Mouse (Mus musculus) neural tube, embryonic 10.5 days (tissue): ENCODE measurements at regions not wholly inside any gene's neighbourhood (a gene's known extent, or its start where the extent isn't known, plus 50 kb on each side); places are given as distances from the start of the nearest gene placed in this dataset.

Experiments
- DNase-seq: peaks from one replicate; pipeline ENCODE4 v3.0.0-alpha.2; 2017; ENCODE audit warnings: low spot score; ENCODE audit errors: extremely low spot score

DNA sequence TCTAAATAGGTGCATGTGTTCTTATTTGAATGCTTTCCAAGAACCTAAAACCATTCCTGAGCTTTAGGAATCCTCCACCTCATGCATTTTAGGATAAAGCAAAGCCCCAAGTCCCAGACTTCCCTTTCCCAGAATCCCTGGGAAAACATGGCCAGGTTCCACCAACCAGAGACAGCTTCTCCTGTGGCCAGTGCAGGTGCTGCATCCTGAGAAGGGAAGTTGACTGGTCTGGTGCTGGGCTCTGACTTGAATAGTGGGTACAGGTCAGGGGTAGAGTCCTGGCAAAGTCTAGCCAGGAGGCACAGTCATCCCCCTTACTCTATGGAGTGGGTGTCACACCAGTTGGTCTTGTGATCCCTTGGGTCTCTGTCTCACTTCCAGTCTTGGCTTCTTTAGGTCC is 166.6 kb upstream of the Agap1 start:
- no peak for DNase-seq

DNA sequence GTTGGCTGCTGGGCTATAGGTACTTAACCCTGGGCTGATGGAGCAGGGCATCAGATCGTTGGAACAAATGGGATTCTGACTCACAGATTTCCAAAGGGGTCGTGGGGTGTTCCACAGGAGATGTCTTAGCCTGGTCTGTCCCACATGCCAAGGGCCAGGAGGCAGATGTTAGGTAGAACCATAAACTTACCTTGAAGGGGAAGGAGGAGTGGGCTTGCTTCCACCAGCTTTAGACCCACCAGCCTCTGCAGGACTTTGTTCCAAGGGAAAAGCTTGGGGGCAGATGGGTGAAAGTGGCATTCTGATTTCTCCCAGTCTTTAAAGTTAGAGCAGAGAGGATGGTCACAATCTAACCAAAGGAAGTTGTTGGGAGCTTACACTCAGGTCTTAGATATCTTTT is 165.7 kb upstream of the Agap1 start:
- DNase-seq = no peak

DNA sequence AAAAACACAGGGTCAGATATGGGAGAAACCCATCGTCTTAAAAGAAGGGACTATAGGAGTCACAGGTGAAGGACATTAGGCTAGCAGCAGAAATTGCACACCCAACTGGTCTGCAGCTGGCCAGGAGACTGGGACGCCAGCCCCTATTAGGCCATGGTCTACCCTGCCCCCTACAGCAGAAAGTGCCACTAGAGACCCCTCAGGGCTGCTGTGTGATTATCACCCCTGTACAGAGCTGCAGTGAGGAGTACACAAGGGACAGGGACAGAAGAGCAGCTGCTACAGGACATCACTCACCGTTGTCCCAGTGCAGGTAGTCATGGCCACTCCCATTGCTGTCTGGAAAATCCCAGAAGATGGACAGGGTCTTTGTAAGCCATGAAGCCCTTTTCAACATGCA is 157.9 kb upstream of the Agap1 start:
- DNase-seq = no peak

GRCm38 (mm10) chr1:89297766-89298165 is 156.8 kb upstream of the Agap1 start:
- DNase-seq = no peak

DNA sequence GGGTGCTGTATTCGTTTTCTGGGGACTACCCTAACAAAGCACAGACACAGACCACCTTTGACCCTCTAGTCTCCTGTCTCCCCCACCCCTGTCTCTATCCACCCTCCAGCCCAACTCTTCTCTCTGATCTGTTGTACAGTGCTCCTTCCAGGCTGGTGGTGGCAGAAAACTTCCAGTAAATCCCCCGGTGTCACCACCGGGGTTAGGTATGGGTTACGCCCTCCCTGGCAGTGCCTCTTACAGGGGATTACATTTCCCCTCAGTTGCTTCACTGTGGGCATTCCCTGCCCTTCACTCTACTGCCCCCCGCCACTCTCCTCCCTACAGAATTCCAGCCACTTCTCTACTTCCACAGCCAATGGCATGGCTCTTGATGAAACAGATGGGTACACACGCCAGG is 153.5 kb upstream of the Agap1 start:
- DNase-seq = no peak

GRCm38 (mm10) chr1:89302368-89302951 is 152.1 kb upstream of the Agap1 start:
- no peak for DNase-seq

- DNase-seq = no peak
These were observed 149.4 kb upstream of the Agap1 start for GRCm38 (mm10) chr1:89305171-89305570.

GRCm38 (mm10) chr1:89308788-89309187 is 145.8 kb upstream of the Agap1 start:
- DNase-seq = no peak

DNA sequence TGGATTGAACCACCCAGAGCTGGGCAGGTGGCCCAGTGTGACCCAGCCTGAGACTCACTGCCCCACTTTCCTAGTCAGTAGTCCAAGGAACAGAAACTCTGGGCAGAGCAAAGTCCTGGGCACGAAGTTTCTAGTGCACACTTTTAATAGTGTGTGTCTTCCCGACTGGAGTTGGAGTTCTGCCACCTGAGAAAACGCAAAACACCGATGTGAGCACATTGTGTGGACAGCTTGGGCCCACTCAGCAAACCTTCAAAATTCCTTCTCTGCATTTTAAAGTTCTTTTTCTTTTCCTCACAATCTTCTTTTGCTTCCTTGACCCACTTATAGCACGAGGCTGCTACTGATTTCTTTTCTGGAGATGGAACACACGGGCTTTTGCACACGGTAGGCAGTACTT is 141.5 kb upstream of the Agap1 start:
- DNase-seq = peak; percentile 9

GRCm38 (mm10) chr1:89317897-89318296 is 136.7 kb upstream of the Agap1 start:
- DNase-seq = no peak

- no peak for DNase-seq
These were observed 135.9 kb upstream of the Agap1 start for GRCm38 (mm10) chr1:89318663-89319062.

GRCm38 (mm10) chr1:89322621-89323020 is 132.0 kb upstream of the Agap1 start:
- no peak for DNase-seq

DNA sequence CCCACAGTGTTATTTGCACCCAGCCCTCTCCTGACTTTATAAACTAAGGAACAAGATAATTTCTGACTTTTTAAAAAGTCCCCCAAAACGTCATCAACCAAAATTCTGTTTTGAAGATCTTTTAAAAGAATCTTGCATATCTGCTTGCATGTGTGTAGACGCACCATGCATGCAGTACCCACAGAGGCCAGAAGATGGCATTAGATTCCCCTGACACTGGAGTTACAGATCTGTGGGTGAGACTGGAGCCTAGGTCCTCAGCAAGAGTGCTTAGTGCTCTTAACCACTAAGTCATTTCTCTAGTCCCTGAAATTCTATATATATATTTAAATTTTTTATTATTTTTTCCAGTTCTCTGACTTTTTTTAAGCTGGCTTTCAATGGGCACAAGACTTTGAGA is 131.5 kb upstream of the Agap1 start:
- peak; percentile 69 for DNase-seq

DNA sequence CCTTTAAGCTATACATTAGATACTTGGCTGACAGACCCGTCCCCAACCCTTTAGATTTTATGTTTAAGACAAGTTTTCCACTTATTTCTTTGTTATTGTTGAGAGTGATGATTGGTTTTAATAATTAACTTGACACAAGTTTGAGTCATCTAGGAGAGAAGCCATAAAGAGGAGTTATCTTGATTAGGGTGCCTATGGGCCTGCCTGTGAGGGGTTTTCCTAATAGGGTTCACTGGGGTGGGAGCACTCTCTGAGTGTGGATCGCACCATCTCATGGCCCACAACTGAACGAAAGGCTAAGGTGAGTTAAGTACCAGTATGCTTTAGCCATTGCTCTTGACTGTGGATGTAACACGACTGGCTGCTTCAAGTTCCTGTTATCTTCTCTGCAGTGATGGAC is 123.3 kb upstream of the Agap1 start:
- no peak for DNase-seq

- DNase-seq = no peak
These were observed 121.9 kb upstream of the Agap1 start for GRCm38 (mm10) chr1:89332676-89333075.

DNA sequence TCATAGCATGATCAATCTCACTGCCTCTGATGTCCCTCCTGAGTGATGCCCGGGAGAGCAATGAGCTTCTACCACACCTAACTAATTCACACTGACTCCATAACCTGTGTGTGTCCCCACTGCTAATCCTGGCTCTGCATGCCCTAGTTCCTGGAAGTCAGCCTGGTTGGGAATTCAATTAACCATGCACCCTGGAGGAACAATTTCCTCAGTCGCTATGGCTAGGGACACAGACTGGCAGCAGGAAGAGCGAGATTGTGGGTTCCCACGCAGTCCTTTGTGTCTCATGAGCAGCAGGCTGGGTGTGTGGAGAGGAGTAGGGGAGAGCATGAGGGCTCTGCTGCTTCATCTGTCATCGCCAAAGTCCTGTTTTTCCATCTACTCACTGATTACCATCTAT is 116.7 kb upstream of the Agap1 start:
- no peak for DNase-seq

DNA sequence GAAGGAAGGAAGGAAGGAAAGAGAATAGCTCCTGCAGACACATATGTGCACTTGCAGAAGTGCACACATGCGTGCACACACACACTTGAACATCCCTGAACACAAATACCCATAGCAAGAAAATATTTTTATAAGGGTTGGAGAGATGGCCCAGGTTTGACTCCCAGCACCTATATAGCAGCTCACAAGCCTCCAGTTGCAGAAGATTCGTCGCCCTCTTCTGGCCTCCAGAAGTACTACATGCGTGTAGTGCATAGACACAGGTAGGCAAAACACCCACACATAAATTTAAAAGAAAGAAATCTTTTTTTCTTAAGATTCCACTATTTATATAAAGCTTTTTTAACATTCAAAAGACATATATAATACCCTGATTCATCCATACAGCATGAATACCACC is 111.8 kb upstream of the Agap1 start:
- DNase-seq = no peak

DNA sequence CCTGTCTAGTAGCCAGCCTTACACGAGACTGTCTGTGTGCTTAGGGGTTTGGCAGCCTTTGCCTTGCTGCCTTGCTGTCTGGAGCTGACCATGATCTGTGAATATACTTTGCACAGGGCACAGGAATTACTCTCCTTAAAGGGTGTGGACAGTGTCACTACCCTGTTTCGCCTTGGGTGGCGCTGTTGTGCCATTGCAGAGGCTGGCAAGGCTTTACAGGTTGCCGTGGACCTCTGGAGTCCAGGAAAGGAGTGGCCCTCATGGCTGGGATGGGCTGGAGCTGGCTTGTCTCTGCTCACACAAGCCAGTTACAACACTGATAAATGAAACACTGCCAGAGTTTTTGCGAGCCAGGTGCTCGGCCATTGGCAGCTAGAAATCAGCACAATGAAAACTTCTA is 110.1 kb upstream of the Agap1 start:
- DNase-seq = peak; percentile 61

DNA sequence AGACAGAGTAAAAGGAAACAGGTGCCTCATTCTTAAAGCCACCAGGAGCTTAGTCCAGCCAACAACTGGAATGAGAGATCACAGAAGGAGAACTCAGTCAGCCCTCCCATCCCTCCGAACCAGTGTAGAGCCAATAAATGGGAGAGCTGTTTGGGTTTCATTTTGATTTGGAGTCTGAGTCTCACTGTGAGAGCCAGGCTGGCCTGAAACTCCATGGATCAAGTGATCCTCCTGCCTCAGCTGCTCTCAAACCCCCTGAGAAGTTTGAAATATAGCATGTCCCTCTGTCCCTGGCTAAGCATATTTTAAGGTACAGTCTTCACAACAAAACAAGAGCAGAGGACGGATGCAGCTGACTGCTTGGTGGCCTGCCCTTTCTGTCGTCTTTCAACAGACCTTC is 107.3 kb upstream of the Agap1 start:
- no peak for DNase-seq

DNA sequence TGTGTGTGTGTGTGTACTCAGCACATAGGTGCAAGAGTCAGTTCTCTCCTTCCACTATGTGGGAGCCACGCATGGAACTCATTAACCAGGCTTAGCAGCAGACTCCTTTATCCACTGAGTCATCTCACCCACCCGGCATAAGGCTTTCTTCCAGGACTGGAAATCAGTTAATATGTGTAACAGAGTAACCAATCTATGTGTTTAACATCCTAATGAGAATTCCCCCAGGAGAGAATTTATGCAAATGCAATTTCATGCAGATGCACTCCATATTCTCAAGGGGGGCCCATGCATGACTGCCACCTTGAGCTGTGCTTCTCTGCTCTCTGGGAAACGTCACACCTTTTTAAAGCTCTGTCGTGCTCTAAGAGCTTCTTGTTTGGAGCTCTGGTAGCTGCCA is 101.7 kb upstream of the Agap1 start:
- DNase-seq = no peak

GRCm38 (mm10) chr1:89359257-89359656 is 95.3 kb upstream of the Agap1 start:
- DNase-seq = no peak

GRCm38 (mm10) chr1:89364547-89365305 is 89.9 kb upstream of the Agap1 start:
- peak; percentile 19 for DNase-seq

- DNase-seq = no peak
These were observed 87.7 kb upstream of the Agap1 start for GRCm38 (mm10) chr1:89366891-89367290.
